Mouse (Mus musculus): ENCODE data around the gene Angptl3.

Angptl3 gene

GRCm38 (mm10) chr4:99030686-99031085 is at the start of gene Angptl3:
Gene Angptl3 (plus strand): TSS chr4:99030954.
- DNase-seq (ENCODE audit: low spot score in 2 of 2), result no peak

GRCm38 (mm10) chr4:98984701-98985100 is 46.1 kb upstream of the Angptl3 start:
- no peak for DNase-seq (ENCODE audit: low spot score in 2 of 2)

- no peak for DNase-seq (ENCODE audit: low spot score in 2 of 2)
These were observed 37.3 kb upstream of the Angptl3 start for GRCm38 (mm10) chr4:98993491-98993890.

- DNase-seq (ENCODE audit: low spot score in 2 of 2), result no peak
These were observed 25.2 kb upstream of the Angptl3 start for GRCm38 (mm10) chr4:99005574-99005973.

- no peak for DNase-seq (ENCODE audit: low spot score in 2 of 2)
These were observed 24.4 kb upstream of the Angptl3 start for GRCm38 (mm10) chr4:99006319-99006718.

GRCm38 (mm10) chr4:99011039-99011438 is 19.7 kb upstream of the Angptl3 start:
- DNase-seq (ENCODE audit: low spot score in 2 of 2), result no peak

GRCm38 (mm10) chr4:99022221-99022620 is 8.5 kb upstream of the Angptl3 start:
- DNase-seq (ENCODE audit: low spot score in 2 of 2), result no peak

GRCm38 (mm10) chr4:99028377-99028776 is 2.4 kb upstream of the Angptl3 start:
- no peak for DNase-seq (ENCODE audit: low spot score in 2 of 2)

GRCm38 (mm10) chr4:99032921-99033320 is 2.2 kb downstream of the Angptl3 start:
- DNase-seq (ENCODE audit: low spot score in 2 of 2), result peak in 1 of 2 experiments; percentile 10

- DNase-seq (ENCODE audit: low spot score in 2 of 2), result no peak
These were observed 14.1 kb downstream of the Angptl3 start for GRCm38 (mm10) chr4:99044854-99045253.

- DNase-seq (ENCODE audit: low spot score in 2 of 2), result no peak
These were observed 15.7 kb downstream of the Angptl3 start for GRCm38 (mm10) chr4:99046471-99046870.

- DNase-seq (ENCODE audit: low spot score in 2 of 2), result no peak
These were observed 17.8 kb downstream of the Angptl3 start for GRCm38 (mm10) chr4:99048581-99048980.

- no peak for DNase-seq (ENCODE audit: low spot score in 2 of 2)
These were observed 33.8 kb downstream of the Angptl3 start for GRCm38 (mm10) chr4:99064524-99064923.

GRCm38 (mm10) chr4:99068806-99069205 is 38.1 kb downstream of the Angptl3 start:
- DNase-seq (ENCODE audit: low spot score in 2 of 2), result no peak

GRCm38 (mm10) chr4:99078005-99078404 is 47.3 kb downstream of the Angptl3 start:
- DNase-seq (ENCODE audit: low spot score in 2 of 2), result no peak

- no peak for DNase-seq (ENCODE audit: low spot score in 2 of 2)
These were observed 50.4 kb downstream of the Angptl3 start for GRCm38 (mm10) chr4:99081169-99081568.

- no peak for DNase-seq (ENCODE audit: low spot score in 2 of 2)
These were observed 53.1 kb downstream of the Angptl3 start for GRCm38 (mm10) chr4:99083862-99084261.

- DNase-seq (ENCODE audit: low spot score in 2 of 2), result no peak
These were observed 57.2 kb downstream of the Angptl3 start for GRCm38 (mm10) chr4:99087760-99088485.

GRCm38 (mm10) chr4:99091151-99091701 is 60.5 kb downstream of the Angptl3 start:
- no peak for DNase-seq (ENCODE audit: low spot score in 2 of 2)

GRCm38 (mm10) chr4:99091777-99092176 is 61.0 kb downstream of the Angptl3 start:
- no peak for DNase-seq (ENCODE audit: low spot score in 2 of 2)

All from spleen, postnatal 36 days (tissue).